Mouse (Mus musculus): ENCODE data around the gene Tmod3. TPM values are rescaled to one million over a fixed set of nuclear protein-coding genes. Genes with fewer than 3 reads are reported as not detected.
"Not testable (repeated sequence)": the region's sequence is repeated elsewhere in the genome, so short reads cannot be mapped to it uniquely, and the experiment has no call there.

The Tmod3 gene
- polyA plus RNA-seq, 1 experiment from 2014 or later = 110 TPM

DNA sequence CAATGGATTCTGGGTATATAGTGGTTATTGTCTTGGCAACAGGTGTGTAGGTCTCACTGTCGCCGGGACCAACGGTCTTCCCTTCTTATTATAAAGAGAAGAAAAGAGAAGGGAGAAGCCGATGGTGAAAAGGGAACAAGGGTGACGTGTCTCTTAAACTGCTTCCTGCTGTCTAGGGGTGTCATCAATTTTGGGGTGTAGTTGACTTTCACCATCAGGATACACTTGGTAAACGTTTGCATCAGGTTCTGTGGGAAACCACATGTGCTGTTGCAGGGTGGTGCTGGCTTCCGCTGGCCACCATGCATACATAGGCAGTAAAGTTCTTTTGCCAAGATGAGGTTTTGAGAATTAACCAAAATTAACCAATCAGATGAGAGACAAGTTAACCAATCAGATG is 71.2 kb downstream of the Tmod3 start:
- not testable (repeated sequence) for ATAC-seq (ENCODE audit: insufficient number of reproducible peaks, insufficient read depth, low FRiP score, low TSS enrichment); H3K4me1 ChIP-seq; H3K4me3 ChIP-seq; H3K27ac ChIP-seq; H3K36me3 ChIP-seq; H3K27me3 ChIP-seq; H3K4me2 ChIP-seq (replicated peaks); H3K9ac ChIP-seq; H3K9me3 ChIP-seq
- 92% methylated on average over 7 of the region's 7 CpGs for WGBS

DNA sequence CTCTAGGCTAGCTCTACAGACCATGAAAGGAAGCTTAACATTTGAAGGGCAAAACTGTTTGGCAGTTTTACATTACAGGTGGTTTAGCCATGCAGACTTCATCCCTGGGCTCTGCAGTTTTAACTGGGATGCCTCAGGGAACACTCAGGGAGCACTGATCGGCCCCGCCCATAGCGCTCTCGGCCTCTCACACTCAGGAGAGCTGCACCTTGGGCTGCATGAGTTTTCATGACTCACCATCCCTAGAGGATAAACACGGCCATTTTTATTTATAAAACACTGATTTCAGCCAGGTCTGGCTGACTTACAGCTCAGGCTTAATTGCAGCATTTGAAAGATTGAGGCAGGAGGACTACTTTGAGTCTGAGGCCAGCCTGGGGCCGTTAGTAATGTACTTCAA is 74.2 kb downstream of the Tmod3 start:
- Histone ChIP-seq H3K36me3 (no peaks in the 10 kb centered on the region), H3K4me1 (no peaks in the 10 kb centered on the region; the same call in 1 of the 2 replicates), H3K27me3 (no peaks in the 10 kb centered on the region), H3K9me3 (no peaks in the 10 kb centered on the region), H3K9ac (no peak overlapping the region), H3K27ac (no peak overlapping the region), H3K4me2 (replicated peaks) (no peak overlapping the region), H3K4me3 (no peak overlapping the region)
- WGBS = 84% methylated on average over 6 of the region's 6 CpGs
- ATAC-seq (ENCODE audit: insufficient number of reproducible peaks, insufficient read depth, low FRiP score, low TSS enrichment) = no peak

DNA sequence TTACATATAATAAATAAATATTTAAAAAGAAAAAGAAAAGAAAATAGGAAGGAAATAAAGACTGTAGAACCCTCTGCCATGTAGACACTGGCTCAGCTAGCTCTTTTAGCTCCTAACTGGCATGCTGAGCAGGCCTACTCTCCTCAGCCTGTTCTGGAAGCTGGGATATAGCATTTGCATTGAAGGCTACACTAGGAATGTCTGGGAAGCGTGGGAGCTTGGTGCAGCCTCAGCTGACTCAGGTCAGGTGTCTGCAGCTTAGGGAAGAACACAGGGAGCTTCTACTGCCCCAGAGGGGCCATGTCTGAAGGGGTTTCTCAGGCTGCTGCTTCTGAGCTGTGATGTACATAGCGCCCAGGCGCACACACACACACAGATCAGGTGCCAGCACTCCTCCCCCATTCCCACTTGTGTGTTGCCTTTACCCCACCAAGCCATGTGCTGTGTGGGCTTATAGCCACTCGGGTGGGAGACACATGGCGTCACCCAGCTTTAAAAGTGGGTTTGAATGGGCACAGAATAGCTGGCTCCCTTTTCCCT is 78.9 kb downstream of the Tmod3 start:
- WGBS = 92% methylated on average over 5 of the region's 5 CpGs
- Histone ChIP-seq H3K9me3 (no peaks in the 10 kb centered on the region), H3K27me3 (no peaks in the 10 kb centered on the region), H3K9ac (no peak overlapping the region), H3K4me3 (no peak overlapping the region), H3K4me2 (replicated peaks) (no peak overlapping the region), H3K4me1 (peaks cover 3% of the 10 kb centered on the region; the same call in 1 of the 2 replicates), H3K36me3 (no peaks in the 10 kb centered on the region), H3K27ac (no peak overlapping the region)
- no peak for ATAC-seq (ENCODE audit: insufficient number of reproducible peaks, insufficient read depth, low FRiP score, low TSS enrichment)

DNA sequence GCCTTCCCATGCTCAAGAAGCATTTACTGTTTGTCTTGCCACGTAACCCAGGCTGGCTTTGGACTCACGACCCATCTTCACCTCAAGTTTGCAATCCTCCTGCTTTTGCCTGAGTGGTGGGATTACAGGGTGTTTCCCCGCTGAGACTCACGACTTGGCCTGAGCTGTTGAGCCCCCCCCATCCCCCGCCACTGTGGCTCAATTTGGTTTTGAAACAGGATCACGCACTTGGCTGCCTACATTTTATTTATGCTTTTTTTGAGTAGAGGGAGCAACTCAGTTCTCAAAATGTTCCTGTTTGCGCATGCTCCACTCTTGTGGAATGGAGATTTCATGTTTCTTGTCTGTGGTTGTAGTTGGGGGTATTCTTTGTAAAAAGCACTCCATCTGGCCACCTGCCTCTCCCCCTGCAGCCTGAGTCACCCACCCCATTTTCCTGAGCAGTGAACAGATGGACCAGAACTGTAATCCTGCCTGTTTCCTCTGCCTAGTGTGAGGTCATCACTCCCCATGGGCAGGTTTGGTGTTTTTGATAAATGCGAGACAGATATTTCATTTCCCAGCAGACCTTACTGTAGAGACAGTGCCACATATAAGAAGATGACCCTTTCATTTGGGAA is 80.2 kb downstream of the Tmod3 start:
- H3K9ac ChIP-seq = no peak overlapping the region
- no peaks in the 10 kb centered on the region for H3K9me3 ChIP-seq
- H3K36me3 ChIP-seq = peaks cover under 1% of the 10 kb centered on the region; the same call in 1 of the 2 replicates
- ATAC-seq (ENCODE audit: insufficient number of reproducible peaks, insufficient read depth, low FRiP score, low TSS enrichment) = no peak
- H3K4me2 ChIP-seq (replicated peaks) = no peak overlapping the region
- no peak overlapping the region; the same call in 1 of the 2 replicates for H3K27ac ChIP-seq
- WGBS = 65% methylated on average over 8 of the region's 8 CpGs
- H3K27me3 ChIP-seq = no peaks in the 10 kb centered on the region
- peaks cover 3% of the 10 kb centered on the region; the same call in 1 of the 2 replicates for H3K4me1 ChIP-seq
- H3K4me3 ChIP-seq = no peak overlapping the region

DNA sequence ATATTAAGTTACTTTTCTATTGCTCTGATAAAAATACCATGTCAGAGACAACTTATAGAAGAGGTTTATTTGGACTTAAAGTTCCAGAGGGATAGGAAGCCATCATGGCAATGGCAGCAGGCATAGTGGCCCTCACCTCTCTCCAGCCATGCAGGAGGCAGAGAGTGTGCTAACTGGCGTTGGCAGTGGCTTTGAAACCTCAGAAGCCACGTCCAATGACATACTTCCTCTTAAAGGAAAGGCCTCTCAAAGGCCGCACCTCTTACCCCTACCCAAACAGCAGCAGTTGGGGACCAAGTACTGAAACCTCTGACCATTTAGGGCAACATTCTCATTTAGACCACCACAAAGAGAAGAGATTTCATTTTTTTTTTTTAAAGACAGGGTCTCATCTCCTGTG is 82.2 kb downstream of the Tmod3 start:
- WGBS = 67% methylated on average over 3 of the region's 3 CpGs
- ATAC-seq (ENCODE audit: insufficient number of reproducible peaks, insufficient read depth, low FRiP score, low TSS enrichment) = no peak
- H3K36me3 ChIP-seq = peaks cover 7% of the 10 kb centered on the region; the same call in 1 of the 2 replicates

DNA sequence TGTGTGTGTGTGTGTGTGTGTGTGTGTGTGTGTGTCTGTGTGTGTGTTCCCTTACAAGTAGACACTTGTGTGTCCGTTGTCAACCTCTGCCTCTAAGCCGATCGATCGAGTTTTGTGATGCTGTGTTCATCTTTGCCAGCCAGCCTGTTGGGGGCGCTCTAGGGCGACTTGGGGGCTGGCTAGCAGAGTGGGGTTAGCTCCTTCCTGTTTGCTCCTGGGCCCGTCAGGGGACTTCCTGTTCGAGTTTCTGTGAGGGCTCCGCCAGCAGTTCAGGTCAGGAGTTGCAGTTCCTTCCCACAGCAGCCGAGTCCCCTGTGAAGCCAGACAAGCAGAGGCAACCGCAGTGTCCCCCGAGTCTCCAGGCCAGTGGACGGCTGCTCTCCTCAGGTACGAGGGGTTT is 91.2 kb downstream of the Tmod3 start:
- H3K4me2 ChIP-seq (replicated peaks) = no peak overlapping the region
- H3K36me3 ChIP-seq = peaks cover 62% of the 10 kb centered on the region
- ATAC-seq (ENCODE audit: insufficient number of reproducible peaks, insufficient read depth, low FRiP score, low TSS enrichment) = no peak
- no peaks in the 10 kb centered on the region for H3K9me3 ChIP-seq
- no peaks in the 10 kb centered on the region for H3K4me1 ChIP-seq
- no peaks in the 10 kb centered on the region for H3K27me3 ChIP-seq
- H3K4me3 ChIP-seq = no peak overlapping the region
- H3K27ac ChIP-seq = no peak overlapping the region
- no peak overlapping the region for H3K9ac ChIP-seq
- 71% methylated on average over 14 of the region's 14 CpGs for WGBS

More for the DNA sequence above, 82.2 kb downstream of the Tmod3 start:
- H3K4me1 ChIP-seq = peaks cover 3% of the 10 kb centered on the region; the same call in 1 of the 2 replicates
- H3K4me3 ChIP-seq = no peak overlapping the region
- H3K4me2 ChIP-seq (replicated peaks) = no peak overlapping the region
- H3K27me3 ChIP-seq = no peaks in the 10 kb centered on the region
- H3K27ac ChIP-seq = no peak overlapping the region
- H3K9me3 ChIP-seq = no peaks in the 10 kb centered on the region
- no peak overlapping the region for H3K9ac ChIP-seq

DNA sequence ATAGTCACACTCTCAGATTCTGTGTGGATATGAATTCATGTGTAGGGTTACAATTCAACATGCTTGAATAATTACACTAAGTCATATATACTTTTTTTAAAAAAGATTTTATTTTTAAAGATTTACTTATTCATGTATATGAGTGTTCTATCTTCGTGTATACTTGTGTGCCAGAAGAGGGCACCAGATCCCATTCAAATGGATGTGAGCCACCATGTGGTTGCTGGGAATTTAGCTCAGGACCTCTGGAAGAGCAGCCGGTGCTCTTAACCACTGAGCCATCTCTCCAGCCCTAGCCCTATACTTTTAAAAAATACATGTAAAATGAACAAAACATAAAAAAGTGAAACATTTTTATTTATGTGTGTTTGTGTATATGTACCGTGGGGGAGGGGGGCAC is 91.9 kb downstream of the Tmod3 start:
- no peaks in the 10 kb centered on the region for H3K4me1 ChIP-seq
- H3K27ac ChIP-seq = no peak overlapping the region
- H3K9me3 ChIP-seq = no peaks in the 10 kb centered on the region
- ATAC-seq (ENCODE audit: insufficient number of reproducible peaks, insufficient read depth, low FRiP score, low TSS enrichment) = no peak
- no peaks in the 10 kb centered on the region for H3K27me3 ChIP-seq
- 96% methylated on average over 3 of the region's 3 CpGs for WGBS
- no peak overlapping the region for H3K9ac ChIP-seq
- H3K4me2 ChIP-seq (replicated peaks) = no peak overlapping the region
- peaks cover 69% of the 10 kb centered on the region for H3K36me3 ChIP-seq
- H3K4me3 ChIP-seq = no peak overlapping the region

DNA sequence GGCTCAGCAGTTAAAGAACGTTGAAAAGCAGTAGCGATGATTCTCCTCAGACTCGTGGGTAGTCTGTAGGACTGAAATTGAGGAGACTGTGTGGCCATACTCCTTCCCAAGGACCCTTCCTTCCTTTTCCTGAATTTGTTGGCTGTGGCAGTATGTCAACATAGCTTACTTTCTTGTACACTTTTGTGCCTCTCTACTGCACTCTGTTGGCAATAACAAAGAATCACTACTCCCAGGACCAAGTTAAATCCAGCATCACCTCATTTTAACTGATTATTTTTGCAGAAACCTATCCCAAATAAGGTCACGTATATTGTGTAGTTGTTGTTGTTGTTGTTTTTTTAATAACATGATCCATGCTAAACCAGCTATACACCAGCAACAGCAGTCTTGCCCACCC is 92.8 kb downstream of the Tmod3 start:
- Histone ChIP-seq H3K4me1 (no peaks in the 10 kb centered on the region), H3K9ac (no peak overlapping the region), H3K27ac (no peak overlapping the region), H3K27me3 (no peaks in the 10 kb centered on the region), H3K4me2 (replicated peaks) (no peak overlapping the region), H3K4me3 (no peak overlapping the region), H3K36me3 (peaks cover 70% of the 10 kb centered on the region), H3K9me3 (no peaks in the 10 kb centered on the region)
- WGBS = 91% methylated on average over 4 of the region's 4 CpGs
- no peak for ATAC-seq (ENCODE audit: insufficient number of reproducible peaks, insufficient read depth, low FRiP score, low TSS enrichment)

DNA sequence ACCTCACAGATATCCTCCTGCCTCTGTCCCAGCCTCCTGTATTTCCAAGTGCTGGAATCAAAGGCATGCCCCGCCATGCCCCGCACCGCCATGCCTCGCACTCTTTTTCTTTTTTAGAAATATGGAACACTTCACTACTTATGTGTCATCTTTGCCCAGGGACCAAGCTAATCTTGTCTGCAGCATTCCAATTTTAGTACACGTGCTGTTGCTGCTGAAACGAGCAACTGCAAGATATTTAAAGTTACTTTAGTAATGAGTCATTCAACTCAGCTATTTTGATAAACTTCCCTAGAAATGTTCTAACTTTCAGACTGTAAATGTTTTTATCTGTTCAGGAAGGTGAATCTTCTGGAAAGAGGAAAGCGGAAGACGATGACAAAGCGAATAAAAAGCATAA is 93.6 kb downstream of the Tmod3 start:
- H3K9me3 ChIP-seq = no peaks in the 10 kb centered on the region
- 93% methylated on average over 9 of the region's 9 CpGs for WGBS
- H3K36me3 ChIP-seq = peaks cover 73% of the 10 kb centered on the region

DNA sequence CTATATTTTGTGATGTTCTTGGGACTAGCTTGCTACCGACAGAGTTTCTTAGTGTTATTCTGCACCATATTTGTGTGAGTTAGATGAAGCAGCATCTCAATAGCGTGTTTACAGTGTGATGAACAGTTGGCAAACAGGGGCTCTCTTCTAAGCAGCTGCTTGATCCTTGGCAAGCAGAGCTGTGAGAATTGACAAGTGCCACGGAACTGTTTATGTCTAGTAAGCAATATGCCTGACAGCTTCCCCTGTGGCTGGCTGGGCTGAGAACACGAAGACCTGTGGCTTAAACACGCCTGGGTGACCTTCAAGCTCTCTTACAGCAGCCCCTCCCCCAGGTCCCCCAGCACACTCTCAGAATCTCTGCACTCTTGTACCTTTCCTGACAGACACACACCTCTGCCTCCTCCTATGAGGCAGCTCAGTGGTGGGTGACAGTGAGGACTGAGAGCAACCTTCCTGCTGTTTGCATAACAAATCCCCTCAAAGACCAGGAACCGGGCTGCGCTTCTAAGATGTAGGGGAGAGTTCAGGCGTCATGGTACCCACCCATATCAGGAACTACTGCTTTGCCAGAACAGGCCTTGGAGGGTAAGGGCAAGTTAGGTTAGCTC is 96.3 kb downstream of the Tmod3 start:
- Histone ChIP-seq H3K9me3 (no peaks in the 10 kb centered on the region), H3K27me3 (no peaks in the 10 kb centered on the region), H3K4me1 (no peaks in the 10 kb centered on the region), H3K27ac (no peak overlapping the region), H3K4me2 (replicated peaks) (no peak overlapping the region), H3K9ac (no peak overlapping the region), H3K4me3 (no peak overlapping the region), H3K36me3 (peaks cover 91% of the 10 kb centered on the region)
- ATAC-seq (ENCODE audit: insufficient number of reproducible peaks, insufficient read depth, low FRiP score, low TSS enrichment) = no peak
- WGBS = 84% methylated on average over 8 of the region's 8 CpGs

More for the DNA sequence above, 93.6 kb downstream of the Tmod3 start:
- Histone ChIP-seq H3K4me2 (replicated peaks) (no peak overlapping the region), H3K9ac (no peak overlapping the region), H3K27ac (no peak overlapping the region), H3K4me1 (no peaks in the 10 kb centered on the region), H3K4me3 (no peak overlapping the region), H3K27me3 (no peaks in the 10 kb centered on the region)
- no peak for ATAC-seq (ENCODE audit: insufficient number of reproducible peaks, insufficient read depth, low FRiP score, low TSS enrichment)

DNA sequence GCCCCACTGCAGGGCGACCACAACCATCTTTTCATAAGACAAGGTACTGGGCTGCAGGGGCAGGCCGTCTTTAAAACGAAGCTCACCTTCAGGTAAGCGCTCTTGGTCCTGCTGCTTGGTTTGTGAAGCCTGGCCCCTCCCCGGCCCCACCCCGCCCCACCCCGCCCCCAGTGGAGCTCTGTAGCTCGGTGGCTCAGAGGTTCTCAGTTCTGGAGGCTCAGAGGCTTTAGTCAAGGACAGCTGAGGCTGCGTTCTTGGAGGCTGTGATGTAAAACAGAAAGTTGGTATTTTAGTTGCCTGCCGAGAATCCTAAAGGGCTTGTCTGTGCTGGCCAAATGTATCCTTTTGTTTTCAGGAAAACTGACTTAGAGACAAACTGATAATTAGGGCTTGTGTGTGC is 103.8 kb downstream of the Tmod3 start:
- H3K4me3 ChIP-seq = no peak overlapping the region
- H3K9me3 ChIP-seq = no peaks in the 10 kb centered on the region
- H3K9ac ChIP-seq = no peak overlapping the region
- no peaks in the 10 kb centered on the region for H3K27me3 ChIP-seq
- no peak for ATAC-seq (ENCODE audit: insufficient number of reproducible peaks, insufficient read depth, low FRiP score, low TSS enrichment)
- WGBS = 82% methylated on average over 10 of the region's 10 CpGs
- H3K27ac ChIP-seq = no peak overlapping the region
- no peak overlapping the region for H3K4me2 ChIP-seq (replicated peaks)
- peaks cover 94% of the 10 kb centered on the region for H3K36me3 ChIP-seq
- no peaks in the 10 kb centered on the region for H3K4me1 ChIP-seq

DNA sequence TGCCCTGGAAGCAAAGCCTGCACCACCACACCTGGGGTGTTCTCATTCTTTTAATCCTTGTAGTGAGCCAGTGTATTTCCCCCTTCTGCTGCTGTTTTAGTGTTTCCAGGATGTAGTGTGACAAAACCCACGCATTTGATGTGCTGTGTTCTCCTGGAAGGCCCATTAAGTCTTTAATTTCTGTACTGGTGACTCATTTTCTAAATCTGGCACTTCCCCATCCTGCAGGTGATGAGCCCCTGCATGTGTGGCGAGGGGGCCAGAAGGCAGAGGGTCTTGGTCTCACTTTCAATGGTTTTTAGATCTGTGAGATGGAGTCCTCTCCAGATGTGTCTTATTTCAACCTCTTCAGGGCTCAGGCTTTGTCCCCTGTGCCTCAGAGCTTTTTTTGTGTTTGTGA is 105.5 kb downstream of the Tmod3 start:
- peaks cover 87% of the 10 kb centered on the region for H3K36me3 ChIP-seq
- 91% methylated on average over 2 of the region's 2 CpGs for WGBS
- ATAC-seq (ENCODE audit: insufficient number of reproducible peaks, insufficient read depth, low FRiP score, low TSS enrichment) = no peak

More for the DNA sequence above, 105.5 kb downstream of the Tmod3 start:
- Histone ChIP-seq H3K4me3 (no peak overlapping the region), H3K27me3 (no peaks in the 10 kb centered on the region), H3K27ac (no peak overlapping the region), H3K9ac (no peak overlapping the region), H3K4me2 (replicated peaks) (no peak overlapping the region), H3K4me1 (no peaks in the 10 kb centered on the region), H3K9me3 (no peaks in the 10 kb centered on the region)
